Mouse (Mus musculus): ENCODE data around the gene Cyb5rl. TPM values are rescaled to one million over a fixed set of nuclear protein-coding genes. Genes with fewer than 3 reads are reported as not detected.

Gene Cyb5rl
- polyA plus RNA-seq, 1 experiment from 2014 or later = 4.3 TPM

DNA sequence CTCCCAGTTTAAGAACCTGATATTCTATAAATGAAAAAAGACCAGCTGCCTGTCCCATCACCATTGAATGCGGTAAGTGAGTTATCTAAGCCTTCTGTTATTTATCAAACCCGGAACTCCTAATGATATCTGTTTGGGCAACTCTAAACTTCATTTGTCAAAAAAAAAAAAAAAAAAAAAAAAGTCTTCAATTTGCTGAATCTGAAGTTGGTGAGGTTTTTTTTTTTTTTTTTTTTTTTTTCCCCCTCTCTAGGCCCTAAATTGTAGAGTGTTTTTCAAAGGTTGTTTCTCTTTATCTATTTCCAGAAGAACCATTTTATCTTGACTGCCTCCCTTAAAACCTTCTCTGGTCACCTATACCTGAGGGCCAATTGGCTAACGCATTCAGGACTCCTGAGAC is 68.1 kb downstream of the Cyb5rl start:
- Histone ChIP-seq H3K4me2 (no peak overlapping the region), H3K27ac (replicated peaks) (no peak overlapping the region), H3K4me3 (no peak overlapping the region), H3K4me1 (peaks cover 45% of the 10 kb centered on the region), H3K9ac (no peak overlapping the region), H3K9me3 (no peaks in the 10 kb centered on the region), H3K36me3 (peaks cover 7% of the 10 kb centered on the region), H3K27me3 (replicated peaks) (peaks cover 5% of the 10 kb centered on the region; the same call in 1 of the 2 replicates)
- 76% methylated on average over 3 of the region's 3 CpGs for WGBS
- ATAC-seq (ENCODE audit: extremely low read depth, insufficient number of reproducible peaks, low FRiP score, low TSS enrichment) = no peak

GRCm38 (mm10) chr4:107135663-107136062 is 68.9 kb downstream of the Cyb5rl start:
- no peak overlapping the region for H3K27ac ChIP-seq (replicated peaks)
- H3K36me3 ChIP-seq = peaks cover 7% of the 10 kb centered on the region
- 62% methylated on average over 5 of the region's 5 CpGs for WGBS
- no peak overlapping the region for H3K9ac ChIP-seq
- no peak overlapping the region for H3K4me2 ChIP-seq
- peaks cover 48% of the 10 kb centered on the region for H3K4me1 ChIP-seq
- ATAC-seq (ENCODE audit: extremely low read depth, insufficient number of reproducible peaks, low FRiP score, low TSS enrichment) = no peak
- H3K9me3 ChIP-seq = no peaks in the 10 kb centered on the region
- H3K27me3 ChIP-seq (replicated peaks) = peaks cover 5% of the 10 kb centered on the region; the same call in 1 of the 2 replicates
- H3K4me3 ChIP-seq = no peak overlapping the region

- Histone ChIP-seq H3K36me3 (peaks cover 7% of the 10 kb centered on the region), H3K4me3 (no peak overlapping the region), H3K4me1 (peaks cover 46% of the 10 kb centered on the region), H3K9me3 (no peaks in the 10 kb centered on the region), H3K27me3 (replicated peaks) (peaks cover 5% of the 10 kb centered on the region; the same call in 1 of the 2 replicates), H3K27ac (replicated peaks) (no peak overlapping the region), H3K9ac (no peak overlapping the region), H3K4me2 (no peak overlapping the region)
- no peak for ATAC-seq (ENCODE audit: extremely low read depth, insufficient number of reproducible peaks, low FRiP score, low TSS enrichment)
- 28% methylated on average over 3 of the region's 3 CpGs for WGBS
Observed at GRCm38 (mm10) chr4:107136531-107136930, 69.7 kb downstream of the Cyb5rl start.

Other genes with a start within 250 kb of the Cyb5rl start
- gene Ssbp3, start 156.3 kb upstream of the Cyb5rl start, polyA plus RNA-seq (2015; fragmentation: Nextera tagmentation; extraction: Ambion mirVana) = 59.8 and 61.9 TPM in 2 replicates
- gene Mrpl37, start 120 bp upstream of the Cyb5rl start, polyA plus RNA-seq (2015; fragmentation: Nextera tagmentation; extraction: Ambion mirVana) = 86.4 and 91.1 TPM in 2 replicates
- not detected in 2 replicates for gene Cdcp2, start 29.9 kb downstream of the Cyb5rl start, polyA plus RNA-seq (2015; fragmentation: Nextera tagmentation; extraction: Ambion mirVana)
- gene Tmem59, start 111.4 kb downstream of the Cyb5rl start, polyA plus RNA-seq (2015; fragmentation: Nextera tagmentation; extraction: Ambion mirVana) = 327 TPM in 2 replicates
- 14.5 and 15.2 TPM in 2 replicates for gene Tceanc2, start 112.1 kb downstream of the Cyb5rl start, polyA plus RNA-seq (2015; fragmentation: Nextera tagmentation; extraction: Ambion mirVana)
- gene Ldlrad1, start 142.2 kb downstream of the Cyb5rl start, polyA plus RNA-seq (2015; fragmentation: Nextera tagmentation; extraction: Ambion mirVana) = not detected in 2 replicates
- 53.5 and 56.9 TPM in 2 replicates for gene Lrrc42, start 186.5 kb downstream of the Cyb5rl start, polyA plus RNA-seq (2015; fragmentation: Nextera tagmentation; extraction: Ambion mirVana)
- gene Hspb11, start 186.6 kb downstream of the Cyb5rl start, polyA plus RNA-seq (2015; fragmentation: Nextera tagmentation; extraction: Ambion mirVana) = 33.4 and 36.2 TPM in 2 replicates
- gene Dio1, start 240.2 kb downstream of the Cyb5rl start, polyA plus RNA-seq (2015; fragmentation: Nextera tagmentation; extraction: Ambion mirVana) = not detected in 2 replicates
- gene Yipf1, start 247.4 kb downstream of the Cyb5rl start, polyA plus RNA-seq (2015; fragmentation: Nextera tagmentation; extraction: Ambion mirVana) = 42.7 and 44.3 TPM in 2 replicates